Comparison of ENCODE assay signal across 25 mouse cellular contexts in genomic region chr17:27779755-27780154, GRCm38 (mm10). TPM values are rescaled to one million over a fixed set of nuclear protein-coding genes. Genes with fewer than 3 reads are reported as not detected.
DNase-seq lines count a peak whose midpoint lies in the region; ATAC-seq and TF ChIP-seq lines count a peak whose summit lies in the region.
"Had no signal": no experiment of that assay in that cellular context is flagged by ENCODE, and none has a peak within 500 bp of the region (broad histone marks: within the 10 kb centered on the region; RNA-seq: fewer than 3 reads in every experiment).

No protein-coding gene starts in this region.

- TF ChIP-seq RAD21 in CH12.LX (IDR thresholded peaks at IDR 0.05; ENCODE audit: low read depth, low read length): no peak

- H3K9ac ChIP-seq in CH12.LX (ENCODE audit: insufficient read depth, low read depth): no peak overlapping the region
- H3K9ac ChIP-seq in liver, embryonic 13.5 days: peak overlapping the region; percentile 36
- H3K9ac ChIP-seq: hindbrain, embryonic 12.5 days; limb, embryonic 15.5 days; neural tube, embryonic 13.5 days had no signal

- H3K27me3 ChIP-seq in CH12.LX (replicated peaks): no peaks in the 10 kb centered on the region
- H3K27me3 ChIP-seq in liver, embryonic 13.5 days: no peaks in the 10 kb centered on the region
- H3K27me3 ChIP-seq in megakaryocyte, embryonic 14.5 days (replicated peaks): no peaks in the 10 kb centered on the region
- H3K27me3 ChIP-seq: hindbrain, embryonic 12.5 days; limb, embryonic 15.5 days; neural tube, embryonic 13.5 days had no signal

- TF ChIP-seq POLR2A in CH12.LX (IDR thresholded peaks at IDR 0.05; ENCODE audit: low read depth, low read length): no peak

- H3K4me1 ChIP-seq in CH12.LX (ENCODE audit: control insufficient read depth in 1 of 2, insufficient read depth in 2 of 2): peaks cover 9 to 16% of the 10 kb centered on the region in 2 experiments
- peaks cover 67% of the 10 kb centered on the region for H3K4me1 ChIP-seq in liver, embryonic 13.5 days (replicated peaks)
- H3K4me1 ChIP-seq in megakaryocyte, embryonic 14.5 days: peaks cover 93% of the 10 kb centered on the region
- H3K4me1 ChIP-seq: embryonic facial prominence, embryonic 10.5 days; hindbrain, embryonic 12.5 days; limb, embryonic 15.5 days; neural tube, embryonic 13.5 days had no signal

- dilution Hi-C loops in CH12.LX (cut with MboI; ENCODE audit: extremely low pct_ligation_motif_present, extremely low pct_unique_long_range_greater_than_20kb, low sequenced_read_pairs): no loop called here

- H3K9me3 ChIP-seq in CH12.LX (replicated peaks; ENCODE audit: low read length): no peaks in the 10 kb centered on the region
- no peaks in the 10 kb centered on the region for H3K9me3 ChIP-seq in liver, embryonic 13.5 days (replicated peaks)
- H3K9me3 ChIP-seq in megakaryocyte, embryonic 14.5 days: no peaks in the 10 kb centered on the region
- H3K9me3 ChIP-seq: embryonic facial prominence, embryonic 10.5 days; heart, embryonic 10.5 days; hindbrain, embryonic 12.5 days; limb, embryonic 15.5 days; midbrain, embryonic 10.5 days; neural tube, embryonic 13.5 days had no signal

- no peak overlapping the region for H3K4me3 ChIP-seq in CH12.LX (replicated peaks in 1 of 3; ENCODE audit: low read depth in 2 of 3, low read length in 2 of 3, poor library complexity in 1 of 3)
- H3K4me3 ChIP-seq in liver, embryonic 13.5 days (replicated peaks): no peak overlapping the region
- H3K4me3 ChIP-seq in megakaryocyte, embryonic 14.5 days (replicated peaks): peak overlapping the region; percentile 75
- H3K4me3 ChIP-seq: embryonic facial prominence, embryonic 10.5 days; heart, embryonic 10.5 days; hindbrain, embryonic 12.5 days; limb, embryonic 15.5 days; midbrain, embryonic 10.5 days; neural tube, embryonic 13.5 days had no signal

- peaks cover 23 to 82% of the 10 kb centered on the region in 2 experiments for H3K36me3 ChIP-seq in CH12.LX (replicated peaks in 1 of 2; ENCODE audit: control insufficient read depth in 1 of 2, insufficient read depth in 1 of 2, low read length in 1 of 2)
- peaks cover 36% of the 10 kb centered on the region for H3K36me3 ChIP-seq in liver, embryonic 13.5 days
- peaks cover 87% of the 10 kb centered on the region for H3K36me3 ChIP-seq in megakaryocyte, embryonic 14.5 days (replicated peaks; ENCODE audit: low read length)

- 15% methylated on average over 3 of the region's 3 CpGs for WGBS in liver, embryonic 13.5 days (ENCODE audit: insufficient replicate concordance)

- no peak for DNase-seq in CH12.LX (ENCODE audit: extremely low read depth)
- no peak for DNase-seq in liver, embryonic 13.5 days
- DNase-seq in cerebellum, adult 9-11 months: no peak
- no peak for DNase-seq in thymus, postnatal 14 days
- no peak for DNase-seq in ovary, postnatal 10 days (ENCODE audit: low spot score)
- no peak for DNase-seq in heart, adult 9 months (ENCODE audit: low spot score in 2 of 2)
- DNase-seq: adrenal gland, postnatal 25 days; cerebellum, adult 18-20 months; cerebellum, postnatal 36 days; gastrocnemius, postnatal 36 days; kidney, adult 18-20 months; kidney, postnatal 14 days; lung, postnatal 14 days; spleen, adult 18-20 months had no signal

- H3K4me2 ChIP-seq in CH12.LX (ENCODE audit: insufficient read depth, low read depth, poor library complexity, severe bottlenecking): 0 out of 2 replicates have a peak overlapping the region, but pooled peaks have one; percentile 12
- peak overlapping the region; percentile 59; the same call in 1 of the 2 replicates for H3K4me2 ChIP-seq in liver, embryonic 13.5 days
- H3K4me2 ChIP-seq: hindbrain, embryonic 12.5 days; limb, embryonic 15.5 days; neural tube, embryonic 13.5 days had no signal

- TF ChIP-seq EP300 in CH12.LX (IDR thresholded peaks at IDR 0.05; ENCODE audit: low read length): no peak

- TF ChIP-seq CTCF in CH12.LX (conservative IDR thresholded peaks at IDR 0.05 in 1 of 2, IDR thresholded peaks at IDR 0.05 in 1 of 2; ENCODE audit: low read depth in 2 of 2, low read length in 2 of 2): no peak

- H3K79me2 ChIP-seq in CH12.LX (replicated peaks; ENCODE audit: control insufficient read depth, extremely low read depth, insufficient read depth, poor library complexity, severe bottlenecking): no peaks in the 10 kb centered on the region; the same call in 1 of the 2 replicates

- ATAC-seq in erythroid progenitor cell, adult 5-6 weeks (replicated peaks; ENCODE audit: low FRiP score, poor library complexity, severe bottlenecking): 0 out of 2 replicates have a peak, but pooled peaks have one; percentile 43
- no peak for ATAC-seq in liver, embryonic 13.5 days (ENCODE audit: low read depth)
- ATAC-seq: activated CD4-positive, CD25-positive, alpha-beta regulatory T cell, adult 4 months; forebrain, embryonic 14.5 days had no signal

- in situ Hi-C loops in CH12.LX (cut with MboI; ENCODE audit: low pct_ligation_motif_present, low pct_unique_long_range_greater_than_20kb, low sequenced_read_pairs): loop anchor here (5.0 kb wide), 1 partner anchor 38 kb away; no protein-coding TSS in a partner anchor

- no peak overlapping the region for H3K27ac ChIP-seq in CH12.LX (ENCODE audit: insufficient read depth, low read depth)
- H3K27ac ChIP-seq in liver, embryonic 13.5 days: peak overlapping the region; percentile 94
- H3K27ac ChIP-seq: embryonic facial prominence, embryonic 10.5 days; heart, embryonic 10.5 days; hindbrain, embryonic 12.5 days; limb, embryonic 15.5 days; midbrain, embryonic 10.5 days; neural tube, embryonic 13.5 days had no signal

TF ChIP-seq in CH12.LX, 34 proteins besides CTCF, POLR2A, EP300 and RAD21:
- TF ChIP-seq HCFC1 (IDR thresholded peaks at IDR 0.05; ENCODE audit: low read depth, low read length) (no peak), SMC3 (IDR thresholded peaks at IDR 0.05; ENCODE audit: low read depth, low read length) (no peak), IRF4 (IDR thresholded peaks at IDR 0.05; ENCODE audit: low read depth, low read length) (no peak), MAZ (IDR thresholded peaks at IDR 0.05; ENCODE audit: low read depth, low read length) (no peak), USF2 (conservative IDR thresholded peaks at IDR 0.05; ENCODE audit: low read depth, low read length) (no peak), RCOR1 (conservative IDR thresholded peaks at IDR 0.05; ENCODE audit: low read depth, low read length) (no peak), MEF2A (IDR thresholded peaks at IDR 0.05; ENCODE audit: borderline replicate concordance, low read depth, low read length) (no peak), BHLHE40 (IDR thresholded peaks at IDR 0.05; ENCODE audit: low read depth, low read length) (no peak), TCF12 (IDR thresholded peaks at IDR 0.05; ENCODE audit: low read depth, low read length) (no peak), JUND (conservative IDR thresholded peaks at IDR 0.05; ENCODE audit: low read depth, low read length) (no peak), UBTF (IDR thresholded peaks at IDR 0.05; ENCODE audit: low read depth, low read length) (no peak), ZC3H11A (IDR thresholded peaks at IDR 0.05; ENCODE audit: low read depth, low read length) (no peak), ZKSCAN1 (IDR thresholded peaks at IDR 0.05; ENCODE audit: borderline replicate concordance, low read depth, low read length) (no peak), E2F4 (IDR thresholded peaks at IDR 0.05; ENCODE audit: insufficient replicate concordance, low read depth, low read length) (no peak), SIN3A (IDR thresholded peaks at IDR 0.05; ENCODE audit: low read length) (no peak), NRF1 (IDR thresholded peaks at IDR 0.05; ENCODE audit: low read depth, low read length) (no peak), MAX (IDR thresholded peaks at IDR 0.05; ENCODE audit: low read length) (no peak)

RNA-seq across cellular contexts. Expression of gene D17Wsu92e, which starts 40.7 kb away (rescaled TPM):
- total RNA-seq in CH12.LX (2012; rRNA removed) (44.2 and 46.4 TPM in 2 replicates), CH12.LX (2014; rRNA removed) (33.1 and 34.9 TPM in 2 replicates)
- polyA plus RNA-seq in CH12.LX (2012; ENCODE audit: insufficient read length, low read depth): 70.8 and 73.5 TPM in 2 replicates
- 66.7 and 69.2 TPM in 2 replicates for total RNA-seq in erythroid progenitor cell, adult 5-6 weeks (2015; ENCODE audit: low replicate concordance)
- total RNA-seq in erythroid progenitor cell, adult 5-6 weeks (2017; ENCODE audit: low replicate concordance): 124 and 152 TPM in 2 replicates
- polyA plus RNA-seq in liver, embryonic 13.5 days (2015; fragmentation: Nextera tagmentation; extraction: Ambion mirVana): 13.2 and 13.3 TPM in 2 replicates
- polyA plus RNA-seq in megakaryocyte, embryonic 14.5 days (2012; ENCODE audit: insufficient read depth, low replicate concordance): 15.2 and 42.6 TPM in 2 replicates

RNA-seq across cellular contexts. Expression of gene Spdef, which starts 51.0 kb away (rescaled TPM):
- total RNA-seq in CH12.LX (2012; rRNA removed) (not detected in 2 replicates), CH12.LX (2014; rRNA removed) (not detected in 2 replicates)
- polyA plus RNA-seq in CH12.LX (2012; ENCODE audit: insufficient read length, low read depth): not detected in 2 replicates
- not detected in 2 replicates for total RNA-seq in erythroid progenitor cell, adult 5-6 weeks (2015; ENCODE audit: low replicate concordance)
- not detected in 2 replicates for total RNA-seq in erythroid progenitor cell, adult 5-6 weeks (2017; ENCODE audit: low replicate concordance)
- not detected in 2 replicates for polyA plus RNA-seq in liver, embryonic 13.5 days (2015; fragmentation: Nextera tagmentation; extraction: Ambion mirVana)
- polyA plus RNA-seq in megakaryocyte, embryonic 14.5 days (2012; ENCODE audit: insufficient read depth, low replicate concordance): 1.4 and 2.3 TPM in 2 replicates
- total RNA-seq: adrenal gland, postnatal 25 days; gastrocnemius, postnatal 36 days; monocyte, adult 5-6 weeks had no signal

RNA-seq across cellular contexts. Expression of gene Snrpc, which starts 58.2 kb away (rescaled TPM):
- 154 and 173 TPM in 2 replicates for total RNA-seq in CH12.LX (2012; rRNA removed)
- 165 and 171 TPM in 2 replicates for total RNA-seq in CH12.LX (2014; rRNA removed)
- polyA plus RNA-seq in CH12.LX (2012; ENCODE audit: insufficient read length, low read depth): 184 and 194 TPM in 2 replicates
- total RNA-seq in erythroid progenitor cell, adult 5-6 weeks (2015; ENCODE audit: low replicate concordance): 69.2 and 80.1 TPM in 2 replicates
- total RNA-seq in erythroid progenitor cell, adult 5-6 weeks (2017; ENCODE audit: low replicate concordance): 29.2 and 44.5 TPM in 2 replicates
- 182 and 183 TPM in 2 replicates for polyA plus RNA-seq in liver, embryonic 13.5 days (2015; fragmentation: Nextera tagmentation; extraction: Ambion mirVana)
- 400 and 415 TPM in 2 replicates for polyA plus RNA-seq in megakaryocyte, embryonic 14.5 days (2012; ENCODE audit: insufficient read depth, low replicate concordance)
